Mouse (Mus musculus) G1E (cell line): ENCODE measurements at regions not wholly inside any gene's neighbourhood (a gene's known extent, or its start where the extent isn't known, plus 50 kb on each side); places are given as distances from the start of the nearest gene placed in this dataset.

Source experiments
- GATA1 ChIP-seq: IDR thresholded peaks from 2 replicates; pipeline ENCODE4 v1.6.1; 2012; ENCODE audit warnings: borderline replicate concordance, low read length, inconsistent platforms, mixed read lengths
- TAL1 ChIP-seq: conservative IDR thresholded peaks from 2 replicates; pipeline ENCODE4 v1.6.1; 2012; ENCODE audit warnings: low read depth, low read length, inconsistent platforms, mixed read lengths

GRCm38 (mm10) chr6:99986449-99986848 lies 260.3 kb upstream of the Prok2 start:
- TF ChIP-seq GATA1 (no peak), TAL1 (no peak)
